Mouse (Mus musculus) heart, embryonic 14.5 days (tissue): ENCODE data around the gene Mier3. TPM values are rescaled to one million over a fixed set of nuclear protein-coding genes. Genes with fewer than 3 reads are reported as not detected.

Experiments
- ATAC-seq: fragments of 200-750 bp; cut with Nextera tagmentation; 2 replicates; pipeline ENCODE4 v1.8.0; 2017; ENCODE audit warnings: low read depth, moderate TSS enrichment; ENCODE audit not compliant: insufficient number of reproducible peaks, insufficient read depth, low FRiP score
- H3K27ac ChIP-seq, 2 experiments: fragments of 200-500 bp in 1 of 2; fragments of 300-500 bp in 1 of 2; sonication (generic) in 1 of 2; replicated peaks in 1 of 2; 2 replicates each; pipeline ENCODE4 v1.5.1; 2012 to 2014; ENCODE audit warnings: low read depth in 2 of 2, low read length in 2 of 2, control low read depth in 1 of 2, mild to moderate bottlenecking in 1 of 2, mixed read lengths in 1 of 2; ENCODE audit not compliant: control insufficient read depth in 1 of 2, insufficient read depth in 1 of 2
- H3K27me3 ChIP-seq: fragments of 300-500 bp; sonication (generic); 2 replicates; pipeline ENCODE4 v1.6.1; 2014; ENCODE audit warnings: mild to moderate bottlenecking, low read length, control low read depth; ENCODE audit not compliant: control insufficient read depth, insufficient read depth
- H3K36me3 ChIP-seq: fragments of 300-500 bp; sonication (generic); 2 replicates; pipeline ENCODE4 v1.6.1; 2014; ENCODE audit warnings: mild to moderate bottlenecking, control low read depth, low read length, mixed read lengths; ENCODE audit not compliant: control insufficient read depth, insufficient read depth
- H3K4me1 ChIP-seq, 2 experiments: fragments of 200-500 bp in 1 of 2; fragments of 300-500 bp in 1 of 2; sonication (generic) in 1 of 2; 2 replicates each; pipeline ENCODE4 v1.6.1; 2012 to 2014; ENCODE audit warnings: low read length in 2 of 2, control low read depth in 1 of 2, mixed read lengths in 1 of 2; ENCODE audit not compliant: control insufficient read depth in 2 of 2, insufficient read depth in 2 of 2
- H3K4me2 ChIP-seq: fragments of 300-500 bp; sonication (generic); 2 replicates; pipeline ENCODE4 v1.6.1; 2014; ENCODE audit warnings: mild to moderate bottlenecking, low read length
- H3K4me3 ChIP-seq, 2 experiments: fragments of 200-500 bp in 1 of 2; fragments of 300-500 bp in 1 of 2; sonication (generic) in 1 of 2; 2 replicates each; pipeline ENCODE4 v1.5.1; 2012 to 2014; ENCODE audit warnings: low read length in 2 of 2, mild to moderate bottlenecking in 2 of 2, control low read depth in 1 of 2, low read depth in 1 of 2, moderate library complexity in 1 of 2; ENCODE audit not compliant: control insufficient read depth in 1 of 2, insufficient read depth in 1 of 2
- H3K9ac ChIP-seq: fragments of 300-500 bp; sonication (generic); 2 replicates; pipeline ENCODE4 v1.6.1; 2014; ENCODE audit warnings: mild to moderate bottlenecking, low read length
- H3K9me3 ChIP-seq: fragments of 300-500 bp; sonication (generic); 2 replicates; pipeline ENCODE4 v1.6.1; 2016; ENCODE audit warnings: low read length, control low read depth; ENCODE audit not compliant: control insufficient read depth
- WGBS: fragments of 180-500 bp; shearing (Covaris S2); extraction: QIAGEN DNeasy Blood & Tissue Kit; methylation state at CpG from one replicate; pipeline ENCODE4 v1.1.7; 2014; 5-methylcytosine and 5-hydroxymethylcytosine counted together
- polyA plus RNA-seq: library from polyadenylated mRNA; unstranded; fragments of >200 nt; fragmentation: Nextera tagmentation; extraction: Ambion mirVana; gene quantifications from 2 replicates; pipeline ENCODE4 v1.2.1, GENCODE M21; 2014

The Mier3 gene
- polyA plus RNA-seq, 1 experiment from 2014 or later = 18.0 TPM

DNA sequence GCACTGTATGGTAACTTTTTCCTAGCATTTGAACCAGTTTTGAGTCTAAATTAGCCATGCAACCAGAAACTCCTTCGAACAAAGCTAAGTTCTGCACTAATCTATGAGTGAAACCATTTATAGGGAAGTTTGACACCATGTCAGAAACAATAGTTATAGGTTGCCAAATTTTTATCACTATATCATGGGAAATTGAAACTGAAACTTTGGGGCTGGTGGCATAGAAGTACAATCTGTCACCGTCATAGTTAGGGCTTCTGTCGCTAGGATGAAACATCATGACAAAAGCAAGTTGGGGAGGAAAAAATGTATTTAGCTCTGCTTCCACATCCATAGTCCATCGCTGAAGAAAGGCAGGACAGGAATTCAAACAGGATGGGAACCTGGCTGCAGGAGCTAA, 25.5 kb upstream of the Mier3 start:
- 85% methylated on average over 4 of the region's 4 CpGs for WGBS
- no peak overlapping the region for H3K27ac ChIP-seq
- H3K9ac ChIP-seq = no peak overlapping the region
- no peaks in the 10 kb centered on the region for H3K27me3 ChIP-seq
- H3K9me3 ChIP-seq = no peaks in the 10 kb centered on the region
- H3K4me1 ChIP-seq = no peaks in the 10 kb centered on the region
- no peak overlapping the region for H3K4me3 ChIP-seq
- no peak overlapping the region for H3K4me2 ChIP-seq
- H3K36me3 ChIP-seq = no peaks in the 10 kb centered on the region
- ATAC-seq = no peak

DNA sequence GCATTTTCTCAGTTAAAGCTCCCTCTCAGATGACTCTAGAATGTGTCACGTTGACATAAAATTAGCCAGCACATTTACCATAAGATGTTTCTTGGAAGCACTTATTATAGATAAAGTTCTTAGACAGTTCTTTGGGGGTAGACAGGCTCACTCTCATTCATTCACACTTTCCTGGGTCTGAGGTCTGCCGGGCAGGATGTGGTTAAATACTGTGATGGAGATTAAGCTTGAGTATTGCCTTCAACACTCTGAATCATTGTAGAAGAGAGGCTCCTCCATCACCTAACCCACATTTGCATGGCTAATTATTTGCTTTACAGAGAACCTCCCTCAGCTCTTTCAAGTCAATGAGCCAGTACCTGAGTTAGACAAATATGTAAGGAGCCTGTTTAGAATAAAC, 24.9 kb upstream of the Mier3 start:
- WGBS = 50% methylated on average over 2 of the region's 2 CpGs
- Histone ChIP-seq H3K27ac (no peak overlapping the region), H3K9ac (no peak overlapping the region), H3K36me3 (no peaks in the 10 kb centered on the region), H3K4me2 (no peak overlapping the region), H3K27me3 (no peaks in the 10 kb centered on the region), H3K9me3 (no peaks in the 10 kb centered on the region), H3K4me3 (no peak overlapping the region), H3K4me1 (no peaks in the 10 kb centered on the region)
- ATAC-seq = no peak

DNA sequence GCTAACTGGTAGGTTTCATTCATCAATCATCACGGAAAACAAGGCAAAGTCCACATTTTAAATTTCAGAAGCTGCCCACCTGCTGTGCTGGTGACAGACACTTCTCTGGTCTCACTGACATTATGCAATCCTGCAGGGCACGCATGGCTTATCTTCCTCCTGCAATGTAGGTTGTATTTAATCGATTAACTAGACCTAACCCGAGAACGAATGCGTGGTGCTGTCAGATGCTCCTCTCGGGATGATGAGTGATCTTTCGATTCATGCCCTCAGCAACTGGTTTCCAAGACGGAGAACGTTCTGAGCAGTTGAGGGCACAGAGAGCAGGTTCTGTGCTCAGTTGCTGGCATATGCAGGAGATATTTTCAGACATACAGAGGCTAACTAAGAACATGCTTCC, 24.5 kb upstream of the Mier3 start:
- H3K9me3 ChIP-seq = 0 out of 2 replicates have a peak, but pooled peaks cover under 1% of the 10 kb centered on the region
- ATAC-seq = no peak
- no peak overlapping the region for H3K4me2 ChIP-seq

DNA sequence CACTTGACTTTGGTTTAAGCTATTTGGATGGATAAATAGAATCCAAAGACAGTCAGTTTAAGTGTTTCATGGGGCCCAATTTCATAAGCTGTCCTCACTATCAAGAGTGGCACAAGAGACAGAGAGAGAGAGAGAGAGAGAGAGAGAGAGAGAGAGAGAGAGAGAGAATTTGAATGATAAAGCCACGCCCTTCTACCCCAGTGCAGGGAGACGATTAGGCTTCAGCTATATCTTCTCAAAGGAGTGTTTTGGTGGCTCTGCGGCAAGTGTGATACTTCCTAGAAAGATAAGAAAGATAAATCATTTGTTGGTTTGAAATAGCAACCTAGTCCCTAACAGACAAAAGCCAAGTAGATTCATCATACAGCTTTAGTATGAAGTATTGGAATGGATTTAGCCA, 24.0 kb upstream of the Mier3 start:
- 0 out of 2 replicates have a peak, but pooled peaks cover 3% of the 10 kb centered on the region for H3K9me3 ChIP-seq
- H3K4me1 ChIP-seq = no peaks in the 10 kb centered on the region
- no peak overlapping the region for H3K4me3 ChIP-seq
- H3K27ac ChIP-seq = no peak overlapping the region
- ATAC-seq = no peak
- H3K36me3 ChIP-seq = no peaks in the 10 kb centered on the region
- no peaks in the 10 kb centered on the region for H3K27me3 ChIP-seq
- no peak overlapping the region for H3K9ac ChIP-seq
- 45% methylated on average over 3 of the region's 3 CpGs for WGBS
- H3K4me2 ChIP-seq = no peak overlapping the region

More for the DNA sequence above, 24.5 kb upstream of the Mier3 start:
- H3K4me1 ChIP-seq = no peaks in the 10 kb centered on the region
- H3K9ac ChIP-seq = no peak overlapping the region
- no peak overlapping the region for H3K4me3 ChIP-seq
- H3K27ac ChIP-seq = no peak overlapping the region
- 58% methylated on average over 10 of the region's 10 CpGs for WGBS
- H3K27me3 ChIP-seq = no peaks in the 10 kb centered on the region
- no peaks in the 10 kb centered on the region for H3K36me3 ChIP-seq

DNA sequence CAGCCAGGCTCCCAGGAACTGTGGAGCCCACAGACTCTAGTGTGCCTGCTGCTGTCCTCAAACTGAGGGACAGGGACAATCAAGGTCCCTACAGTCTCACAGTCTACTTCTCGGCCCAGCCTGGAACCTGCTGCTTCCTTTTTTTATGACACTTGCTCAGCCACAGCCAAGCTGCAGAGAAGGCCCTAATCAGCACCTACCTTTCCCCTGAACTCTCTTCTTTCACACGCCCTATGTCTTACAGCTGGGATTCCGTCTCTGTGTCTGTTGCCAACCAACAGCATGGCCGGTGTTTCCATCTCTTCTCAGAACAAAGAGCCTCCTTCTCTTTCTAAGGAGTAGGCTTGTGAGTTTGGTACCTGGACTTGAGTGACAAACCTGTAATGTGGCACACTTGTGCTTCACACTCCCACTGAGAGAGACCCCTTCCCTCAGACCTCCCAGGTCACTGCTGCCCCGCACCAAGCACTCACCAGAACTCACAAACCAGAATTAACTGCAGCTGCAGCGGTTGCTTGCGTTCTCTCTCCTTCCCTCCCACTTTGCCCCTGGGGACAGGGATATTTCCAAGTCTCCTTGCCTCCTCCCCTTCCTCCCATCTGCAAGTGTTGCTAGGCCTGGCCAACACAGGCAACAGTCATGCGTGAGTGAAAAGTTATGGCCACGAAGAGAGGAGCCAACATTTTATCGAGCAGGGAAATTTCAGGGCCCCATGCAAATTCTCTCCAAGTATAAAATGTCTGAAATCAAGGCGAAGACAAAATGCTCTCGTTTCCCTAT, 22.1 kb upstream of the Mier3 start:
- no peaks in the 10 kb centered on the region for H3K27me3 ChIP-seq
- H3K4me3 ChIP-seq = no peak overlapping the region
- no peaks in the 10 kb centered on the region for H3K36me3 ChIP-seq
- WGBS = 64% methylated on average over 12 of the region's 12 CpGs
- H3K27ac ChIP-seq = no peak overlapping the region
- H3K4me1 ChIP-seq = no peaks in the 10 kb centered on the region
- H3K4me2 ChIP-seq = no peak overlapping the region
- ATAC-seq = no peak
- H3K9ac ChIP-seq = no peak overlapping the region
- H3K9me3 ChIP-seq = 0 out of 2 replicates have a peak, but pooled peaks cover 3% of the 10 kb centered on the region

DNA sequence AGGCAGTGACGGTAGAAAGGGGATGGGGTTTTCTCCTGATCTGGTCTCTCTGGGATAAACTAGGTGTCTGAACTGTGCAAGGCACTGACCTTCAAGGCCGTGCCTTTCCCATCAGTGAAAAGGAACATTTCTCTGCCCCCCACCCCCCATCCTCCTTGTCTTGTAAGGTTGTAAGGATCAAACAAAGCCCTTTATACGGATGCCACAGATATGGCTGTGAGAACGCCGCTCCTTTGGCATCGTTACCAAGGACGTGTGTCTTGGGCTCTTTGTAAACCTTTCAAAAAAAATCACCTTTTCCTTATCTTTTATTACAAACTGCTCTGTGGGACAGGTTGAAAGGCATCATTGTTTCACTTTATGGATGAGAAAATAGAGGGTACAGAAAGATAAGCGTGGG, 21.3 kb upstream of the Mier3 start:
- no peaks in the 10 kb centered on the region for H3K4me1 ChIP-seq
- H3K4me3 ChIP-seq = no peak overlapping the region
- 79% methylated on average over 8 of the region's 8 CpGs for WGBS
- H3K9ac ChIP-seq = no peak overlapping the region
- H3K36me3 ChIP-seq = no peaks in the 10 kb centered on the region
- H3K27me3 ChIP-seq = no peaks in the 10 kb centered on the region
- H3K27ac ChIP-seq = no peak overlapping the region
- no peak for ATAC-seq
- 0 out of 2 replicates have a peak, but pooled peaks cover 3% of the 10 kb centered on the region for H3K9me3 ChIP-seq
- no peak overlapping the region for H3K4me2 ChIP-seq

DNA sequence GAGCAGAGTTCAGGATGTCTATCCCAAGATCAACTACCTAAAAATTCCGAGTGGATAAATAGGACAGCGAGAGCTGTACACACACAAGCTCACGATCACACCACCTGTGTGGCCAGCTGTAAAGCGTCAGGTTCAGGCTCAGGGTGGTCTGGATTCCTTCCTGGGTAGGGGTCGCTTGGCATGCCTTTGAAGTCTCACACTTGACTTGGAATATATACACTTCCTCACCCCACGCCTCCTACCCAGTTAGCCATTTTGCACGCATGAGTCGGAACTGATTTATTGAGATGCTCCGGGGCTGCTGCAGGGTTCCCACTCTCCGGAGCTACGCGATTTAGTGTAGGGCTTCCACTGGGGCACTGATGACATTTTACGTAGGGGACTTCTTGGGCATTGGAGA, 20.7 kb upstream of the Mier3 start:
- no peak for ATAC-seq
- H3K4me1 ChIP-seq = no peaks in the 10 kb centered on the region
- WGBS = 72% methylated on average over 13 of the region's 13 CpGs
- no peaks in the 10 kb centered on the region for H3K36me3 ChIP-seq
- no peak overlapping the region for H3K4me2 ChIP-seq
- no peaks in the 10 kb centered on the region for H3K27me3 ChIP-seq
- H3K9me3 ChIP-seq = 0 out of 2 replicates have a peak, but pooled peaks cover 3% of the 10 kb centered on the region
- H3K27ac ChIP-seq = no peak overlapping the region
- no peak overlapping the region for H3K4me3 ChIP-seq
- H3K9ac ChIP-seq = no peak overlapping the region

DNA sequence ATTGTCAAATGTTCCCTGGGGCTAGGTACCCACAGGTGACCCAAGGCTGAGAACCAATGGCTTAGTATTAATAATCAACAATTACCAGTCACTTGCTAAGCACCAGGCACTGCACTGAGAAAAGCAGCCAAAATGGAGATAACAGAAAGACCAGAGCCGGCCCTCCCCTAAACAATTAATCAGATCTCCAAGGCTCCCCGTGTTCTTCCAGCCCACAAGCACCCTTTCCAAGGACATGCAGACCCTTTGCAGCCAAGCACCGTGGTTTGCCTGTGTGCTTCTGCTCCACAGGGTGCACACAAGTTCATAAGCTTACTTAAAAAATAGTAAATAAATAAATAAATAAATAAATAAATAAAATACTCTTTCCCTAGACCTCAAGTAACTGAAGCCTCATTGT, 20.2 kb upstream of the Mier3 start:
- no peak overlapping the region for H3K9ac ChIP-seq
- no peaks in the 10 kb centered on the region for H3K36me3 ChIP-seq
- no peaks in the 10 kb centered on the region for H3K27me3 ChIP-seq
- no peak overlapping the region for H3K4me3 ChIP-seq
- 74% methylated on average over 3 of the region's 3 CpGs for WGBS
- no peak for ATAC-seq
- 0 out of 2 replicates have a peak, but pooled peaks cover 3% of the 10 kb centered on the region for H3K9me3 ChIP-seq
- no peaks in the 10 kb centered on the region for H3K4me1 ChIP-seq
- H3K4me2 ChIP-seq = no peak overlapping the region
- no peak overlapping the region for H3K27ac ChIP-seq
